Mouse (Mus musculus) intestine, embryonic 16.5 days (tissue): Measurements from ENCODE around the gene Acot10. TPM values are rescaled to one million over a fixed set of nuclear protein-coding genes. Genes with fewer than 3 reads are reported as not detected.

Experiments used
- ATAC-seq: fragments of 200-750 bp; cut with Nextera tagmentation; 2 replicates; pipeline ENCODE4 v1.8.0; 2017; ENCODE audit warnings: moderate TSS enrichment, moderate library complexity
- H3K27ac ChIP-seq: fragments of 300-500 bp; sonication (generic); 2 replicates; pipeline ENCODE4 v1.5.1; 2014; ENCODE audit warnings: mild to moderate bottlenecking, low read length
- H3K27me3 ChIP-seq: fragments of 300-500 bp; sonication (generic); replicated peaks from 2 replicates; pipeline ENCODE4 v1.6.1; 2014; ENCODE audit warnings: low read length, control low read depth, mixed read lengths; ENCODE audit not compliant: control insufficient read depth, insufficient read depth
- H3K36me3 ChIP-seq: fragments of 300-500 bp; sonication (generic); 2 replicates; pipeline ENCODE4 v1.6.1; 2014; ENCODE audit warnings: low read length, control low read depth; ENCODE audit not compliant: control insufficient read depth, insufficient read depth
- H3K4me1 ChIP-seq: fragments of 300-500 bp; sonication (generic); 2 replicates; pipeline ENCODE4 v1.6.1; 2014; ENCODE audit warnings: low read length, control low read depth, mixed read lengths; ENCODE audit not compliant: control insufficient read depth, insufficient read depth
- H3K4me2 ChIP-seq: fragments of 300-500 bp; sonication (generic); 2 replicates; pipeline ENCODE4 v1.6.1; 2014; ENCODE audit warnings: low read depth, low read length, control low read depth
- H3K4me3 ChIP-seq: fragments of 300-500 bp; sonication (generic); 2 replicates; pipeline ENCODE4 v1.5.1; 2014; ENCODE audit warnings: mild to moderate bottlenecking, low read length
- H3K9ac ChIP-seq: fragments of 300-500 bp; sonication (generic); 2 replicates; pipeline ENCODE4 v1.6.1; 2014; ENCODE audit warnings: low read depth, low read length
- H3K9me3 ChIP-seq: fragments of 300-500 bp; sonication (generic); 2 replicates; pipeline ENCODE4 v1.6.1; 2016; ENCODE audit warnings: low read length, control low read depth; ENCODE audit not compliant: control insufficient read depth
- WGBS: fragments of 180-500 bp; shearing (Covaris S2); extraction: QIAGEN DNeasy Blood & Tissue Kit; methylation state at CpG from one replicate; pipeline ENCODE4 v1.1.7; 2014; 5-methylcytosine and 5-hydroxymethylcytosine counted together
- polyA plus RNA-seq: library from polyadenylated mRNA; unstranded; fragments of >200 nt; fragmentation: Nextera tagmentation; extraction: Ambion mirVana; gene quantifications from 2 replicates; pipeline ENCODE4 v1.2.1, GENCODE M21; 2015

Acot10 gene
- polyA plus RNA-seq, 1 experiment from 2014 or later = not detected

GRCm38 (mm10) chr15:20639155-20639554, 27.4 kb downstream of the Acot10 start:
- no peak overlapping the region for H3K4me3 ChIP-seq
- WGBS = 80% methylated on average over 2 of the region's 2 CpGs

GRCm38 (mm10) chr15:20634593-20634992, 32.0 kb downstream of the Acot10 start:
- H3K27ac ChIP-seq = no peak overlapping the region
- WGBS = 65% methylated on average over 2 of the region's 2 CpGs
- no peaks in the 10 kb centered on the region for H3K4me1 ChIP-seq
- no peaks in the 10 kb centered on the region for H3K9me3 ChIP-seq
- H3K4me3 ChIP-seq = no peak overlapping the region
- H3K9ac ChIP-seq = no peak overlapping the region
- no peaks in the 10 kb centered on the region for H3K36me3 ChIP-seq
- H3K4me2 ChIP-seq = no peak overlapping the region
- no peak for ATAC-seq
- no peaks in the 10 kb centered on the region for H3K27me3 ChIP-seq

More at GRCm38 (mm10) chr15:20639155-20639554, 27.4 kb downstream of the Acot10 start:
- H3K27me3 ChIP-seq = no peaks in the 10 kb centered on the region
- ATAC-seq = no peak
- H3K9me3 ChIP-seq = no peaks in the 10 kb centered on the region
- no peak overlapping the region for H3K9ac ChIP-seq
- no peak overlapping the region for H3K27ac ChIP-seq
- H3K36me3 ChIP-seq = no peaks in the 10 kb centered on the region
- H3K4me1 ChIP-seq = no peaks in the 10 kb centered on the region
- no peak overlapping the region for H3K4me2 ChIP-seq

Other genes with a start within 250 kb of the Acot10 start
- gene Cdh12, start 217.5 kb downstream of the Acot10 start, polyA plus RNA-seq = 0.37 and 0.54 TPM in 2 replicates